Mouse (Mus musculus) neural tube, embryonic 11.5 days (tissue): ENCODE measurements around the gene Kcnip4. TPM values are rescaled to one million over a fixed set of nuclear protein-coding genes. Genes with fewer than 3 reads are reported as not detected.

Experiments
- ATAC-seq: fragments of 200-750 bp; cut with Nextera tagmentation; 2 replicates; pipeline ENCODE4 v1.8.0; 2017; ENCODE audit warnings: moderate number of reproducible peaks, mild to moderate bottlenecking, moderate TSS enrichment, moderate library complexity; ENCODE audit not compliant: insufficient read depth, low FRiP score, low TSS enrichment
- DNase-seq: peaks from one replicate; pipeline ENCODE4 v3.0.0-alpha.2; 2015; ENCODE audit warnings: low spot score
- H3K27ac ChIP-seq: fragments of 300-500 bp; sonication (generic); 2 replicates; pipeline ENCODE4 v1.5.1; 2014; ENCODE audit warnings: low read depth, mild to moderate bottlenecking, low read length
- H3K27me3 ChIP-seq: fragments of 300-500 bp; sonication (generic); 2 replicates; pipeline ENCODE4 v1.6.1; 2014; ENCODE audit warnings: mild to moderate bottlenecking, low read length, mixed read lengths; ENCODE audit not compliant: control insufficient read depth, insufficient read depth
- H3K36me3 ChIP-seq: fragments of 300-500 bp; sonication (generic); 2 replicates; pipeline ENCODE4 v1.6.1; 2014; ENCODE audit warnings: mild to moderate bottlenecking, low read length, moderate library complexity, mixed read lengths; ENCODE audit not compliant: control insufficient read depth, insufficient read depth
- H3K4me1 ChIP-seq: fragments of 300-500 bp; sonication (generic); 2 replicates; pipeline ENCODE4 v1.6.1; 2014; ENCODE audit warnings: low read length, mixed read lengths; ENCODE audit not compliant: control insufficient read depth, insufficient read depth
- H3K4me2 ChIP-seq: fragments of 300-500 bp; sonication (generic); 2 replicates; pipeline ENCODE4 v1.6.1; 2014; ENCODE audit warnings: low read depth, mild to moderate bottlenecking, moderate library complexity
- H3K4me3 ChIP-seq: fragments of 300-500 bp; sonication (generic); 2 replicates; pipeline ENCODE4 v1.5.1; 2014; ENCODE audit warnings: low read depth, low read length
- H3K9ac ChIP-seq: fragments of 300-500 bp; sonication (generic); 2 replicates; pipeline ENCODE4 v1.6.1; 2014; ENCODE audit warnings: mild to moderate bottlenecking, low read length
- H3K9me3 ChIP-seq: fragments of 300-500 bp; sonication (generic); 2 replicates; pipeline ENCODE4 v1.6.1; 2016; ENCODE audit warnings: low read length; ENCODE audit not compliant: control insufficient read depth
- WGBS: fragments of 180-500 bp; shearing (Covaris S2); extraction: QIAGEN DNeasy Blood & Tissue Kit; methylation state at CpG from one replicate; pipeline ENCODE4 v1.1.7; 2014; 5-methylcytosine and 5-hydroxymethylcytosine counted together
- polyA plus RNA-seq: library from polyadenylated mRNA; unstranded; fragments of >200 nt; fragmentation: Nextera tagmentation; extraction: Ambion mirVana; gene quantifications from 2 replicates; pipeline ENCODE4 v1.2.1, GENCODE M21; 2014

Kcnip4 gene
- polyA plus RNA-seq, 1 experiment from 2014 or later, result 1.8 TPM

- Histone ChIP-seq H3K27ac (no peak overlapping the region), H3K4me2 (no peak overlapping the region), H3K9ac (no peak overlapping the region), H3K36me3 (no peaks in the 10 kb centered on the region), H3K4me1 (no peaks in the 10 kb centered on the region), H3K4me3 (no peak overlapping the region), H3K9me3 (no peaks in the 10 kb centered on the region), H3K27me3 (no peaks in the 10 kb centered on the region)
- ATAC-seq, result no peak
- DNase-seq, result no peak
- whole genome bisulfite sequencing, result 71% methylated on average over 5 of the region's 5 CpGs
Observed at GRCm38 (mm10) chr5:49348511-49348910, 176.2 kb downstream of the Kcnip4 start.

GRCm38 (mm10) chr5:49344606-49345005 is 180.1 kb downstream of the Kcnip4 start:
- Histone ChIP-seq H3K9me3 (no peaks in the 10 kb centered on the region), H3K9ac (no peak overlapping the region), H3K4me2 (no peak overlapping the region), H3K4me3 (no peak overlapping the region), H3K36me3 (no peaks in the 10 kb centered on the region), H3K4me1 (no peaks in the 10 kb centered on the region), H3K27me3 (no peaks in the 10 kb centered on the region), H3K27ac (no peak overlapping the region)
- ATAC-seq, result no peak
- 74% methylated on average over 1 of the region's 1 CpGs for WGBS
- no peak for DNase-seq

GRCm38 (mm10) chr5:49337164-49337563 is 187.5 kb downstream of the Kcnip4 start:
- DNase-seq (no peak), ATAC-seq (no peak)
- WGBS, result 68% methylated on average over 2 of the region's 2 CpGs
- H3K36me3 ChIP-seq, result no peaks in the 10 kb centered on the region
- no peak overlapping the region for H3K4me2 ChIP-seq
- H3K27ac ChIP-seq, result no peak overlapping the region
- no peaks in the 10 kb centered on the region for H3K27me3 ChIP-seq
- no peak overlapping the region for H3K4me3 ChIP-seq
- H3K4me1 ChIP-seq, result no peaks in the 10 kb centered on the region
- no peaks in the 10 kb centered on the region for H3K9me3 ChIP-seq
- H3K9ac ChIP-seq, result no peak overlapping the region

DNA sequence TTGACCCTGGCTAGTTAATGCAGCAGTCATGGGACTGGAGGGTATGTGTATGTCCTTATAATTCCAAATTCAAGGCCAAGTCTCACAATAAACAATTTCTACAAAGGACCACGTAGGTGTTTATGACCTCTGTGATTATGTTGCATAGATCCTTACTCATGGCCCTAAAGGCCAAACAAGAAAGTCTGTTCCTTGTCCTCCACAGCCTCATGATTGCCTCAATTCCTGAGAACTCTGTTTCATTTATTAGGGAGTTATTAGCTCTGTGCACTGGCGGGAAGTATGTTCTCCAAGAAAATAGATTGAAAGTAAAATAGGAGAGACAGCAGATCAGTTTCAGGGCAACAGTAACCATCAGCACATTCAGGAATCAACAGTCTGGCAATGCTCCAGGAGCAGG is 191.6 kb downstream of the Kcnip4 start:
- ATAC-seq (no peak), DNase-seq (no peak)
- Histone ChIP-seq H3K9me3 (no peaks in the 10 kb centered on the region), H3K4me3 (no peak overlapping the region), H3K4me2 (no peak overlapping the region), H3K36me3 (no peaks in the 10 kb centered on the region), H3K27ac (no peak overlapping the region), H3K27me3 (no peaks in the 10 kb centered on the region), H3K4me1 (no peaks in the 10 kb centered on the region), H3K9ac (no peak overlapping the region)
- WGBS, result 89% methylated on average over 2 of the region's 2 CpGs

DNA sequence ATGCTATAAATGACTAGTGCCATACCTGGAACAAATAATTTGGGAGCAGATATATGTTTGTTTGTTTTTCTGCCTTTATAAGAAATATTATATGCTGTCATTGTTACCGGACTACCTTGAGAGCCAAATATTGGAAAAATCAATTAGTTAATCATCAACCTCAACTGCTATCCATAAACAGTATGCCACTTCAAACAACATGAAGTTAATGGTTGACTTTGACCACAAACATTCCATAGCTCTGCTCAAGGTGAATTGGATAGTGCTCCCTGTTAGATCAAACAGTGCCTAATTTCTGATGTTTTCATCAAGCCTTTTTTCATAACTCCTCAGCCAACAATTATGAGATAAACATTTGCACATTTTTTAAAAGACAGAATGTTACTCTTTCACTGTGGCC is 195.7 kb downstream of the Kcnip4 start:
- no peak for ATAC-seq
- WGBS, result 92% methylated on average over 1 of the region's 1 CpGs

GRCm38 (mm10) chr5:49318661-49319060 is 206.0 kb downstream of the Kcnip4 start:
- Histone ChIP-seq H3K27me3 (no peaks in the 10 kb centered on the region), H3K9ac (no peak overlapping the region), H3K4me2 (no peak overlapping the region), H3K4me3 (no peak overlapping the region), H3K36me3 (no peaks in the 10 kb centered on the region), H3K4me1 (no peaks in the 10 kb centered on the region), H3K9me3 (no peaks in the 10 kb centered on the region), H3K27ac (no peak overlapping the region)
- DNase-seq, result no peak
- no peak for ATAC-seq

More for the DNA sequence above, 195.7 kb downstream of the Kcnip4 start:
- H3K9ac ChIP-seq, result no peak overlapping the region
- H3K27me3 ChIP-seq, result no peaks in the 10 kb centered on the region
- no peak overlapping the region for H3K4me3 ChIP-seq
- no peak overlapping the region for H3K27ac ChIP-seq
- no peaks in the 10 kb centered on the region for H3K4me1 ChIP-seq
- H3K4me2 ChIP-seq, result no peak overlapping the region
- no peaks in the 10 kb centered on the region for H3K9me3 ChIP-seq
- DNase-seq, result no peak
- H3K36me3 ChIP-seq, result no peaks in the 10 kb centered on the region

- Histone ChIP-seq H3K4me3 (no peak overlapping the region), H3K4me1 (no peaks in the 10 kb centered on the region), H3K9ac (no peak overlapping the region), H3K36me3 (no peaks in the 10 kb centered on the region), H3K27me3 (no peaks in the 10 kb centered on the region), H3K9me3 (no peaks in the 10 kb centered on the region), H3K27ac (no peak overlapping the region), H3K4me2 (no peak overlapping the region)
- DNase-seq, result no peak
- ATAC-seq, result no peak
- 90% methylated on average over 2 of the region's 2 CpGs for WGBS
Observed at GRCm38 (mm10) chr5:49317869-49318268, 206.8 kb downstream of the Kcnip4 start.

DNA sequence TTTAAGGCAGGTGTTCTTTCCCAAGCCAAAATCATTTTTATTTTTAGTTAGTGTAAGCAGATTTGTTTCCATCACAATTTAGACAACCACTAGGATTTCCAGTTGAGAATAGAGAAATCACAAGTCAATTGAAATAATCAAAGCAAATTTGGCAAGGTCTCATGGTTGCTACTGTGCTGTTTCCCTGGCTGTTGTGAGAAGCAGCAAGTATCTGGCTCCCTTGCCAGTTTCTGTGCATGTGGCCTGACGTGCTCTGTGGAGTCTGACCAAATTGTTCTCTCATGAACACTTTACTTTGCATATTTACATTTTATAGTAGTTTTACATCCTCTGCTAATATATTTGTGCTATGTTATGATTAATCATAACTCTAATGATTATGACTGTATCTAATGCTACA is 217.9 kb downstream of the Kcnip4 start:
- Histone ChIP-seq H3K4me1 (no peaks in the 10 kb centered on the region), H3K36me3 (no peaks in the 10 kb centered on the region), H3K9ac (no peak overlapping the region), H3K4me3 (no peak overlapping the region), H3K27me3 (no peaks in the 10 kb centered on the region), H3K27ac (no peak overlapping the region), H3K9me3 (no peaks in the 10 kb centered on the region), H3K4me2 (no peak overlapping the region)
- WGBS, result 79% methylated on average over 1 of the region's 1 CpGs
- ATAC-seq, result no peak
- no peak for DNase-seq

GRCm38 (mm10) chr5:49305321-49305720 is 219.4 kb downstream of the Kcnip4 start:
- WGBS, result 74% methylated on average over 2 of the region's 2 CpGs

More at GRCm38 (mm10) chr5:49305321-49305720, 219.4 kb downstream of the Kcnip4 start:
- Histone ChIP-seq H3K27ac (no peak overlapping the region), H3K4me2 (no peak overlapping the region), H3K4me1 (no peaks in the 10 kb centered on the region), H3K36me3 (no peaks in the 10 kb centered on the region), H3K9me3 (no peaks in the 10 kb centered on the region), H3K4me3 (no peak overlapping the region), H3K27me3 (no peaks in the 10 kb centered on the region), H3K9ac (no peak overlapping the region)
- ATAC-seq (no peak), DNase-seq (no peak)
